Mouse (Mus musculus): Measurements from ENCODE around the gene A930018P22Rik. TPM values are rescaled to one million over a fixed set of nuclear protein-coding genes. Genes with fewer than 3 reads are reported as not detected.

A930018P22Rik gene
- polyA plus RNA-seq, 1 experiment from 2014 or later: 0.48 TPM

GRCm38 (mm10) chr2:104165631-104166030 lies 43.1 kb downstream of the A930018P22Rik start:
- no peak overlapping the region for H3K27ac ChIP-seq (ENCODE audit: low read depth, low read length)
- no peak for TF ChIP-seq CTCF (IDR thresholded peaks at IDR 0.05; ENCODE audit: low read depth)
- H3K4me3 ChIP-seq (ENCODE audit: low read depth, low read length): no peak overlapping the region
- no peak overlapping the region for H3K4me2 ChIP-seq (replicated peaks; ENCODE audit: low read depth)
- H3K27me3 ChIP-seq (replicated peaks; ENCODE audit: control insufficient read depth, insufficient read depth, low read length): no peaks in the 10 kb centered on the region
- H3K9me3 ChIP-seq (ENCODE audit: control insufficient read depth): no peaks in the 10 kb centered on the region
- no peaks in the 10 kb centered on the region for H3K4me1 ChIP-seq (replicated peaks; ENCODE audit: control insufficient read depth, insufficient read depth, low read length)
- no peak for ATAC-seq
- no peaks in the 10 kb centered on the region for H3K36me3 ChIP-seq (ENCODE audit: control insufficient read depth, insufficient read depth)
- H3K9ac ChIP-seq (ENCODE audit: low read depth, low read length): no peak overlapping the region
- WGBS: 43% methylated on average over 2 of the region's 2 CpGs

DNA sequence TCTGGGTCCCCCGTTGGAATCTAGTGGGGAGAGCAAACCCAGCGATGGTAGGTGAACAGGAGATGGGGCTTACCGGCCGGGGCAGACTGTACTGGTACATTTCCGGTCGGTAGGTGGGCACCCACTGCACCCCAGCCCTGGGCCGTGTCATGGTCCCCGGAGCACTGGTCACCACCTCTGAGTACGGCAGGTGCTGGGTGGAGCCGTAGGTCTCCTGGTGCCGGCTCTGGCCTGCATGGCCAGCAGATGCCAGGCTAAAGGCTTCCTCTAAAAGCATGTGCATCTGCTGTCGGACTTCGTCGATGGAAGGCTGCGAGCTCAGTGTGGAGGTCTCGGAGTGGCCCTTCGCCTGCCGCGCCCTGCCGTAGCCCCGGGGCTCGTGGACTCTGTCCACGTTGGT lies 45.2 kb downstream of the A930018P22Rik start:
- Histone ChIP-seq H3K4me3 (ENCODE audit: low read depth, low read length) (no peak overlapping the region), H3K4me1 (replicated peaks; ENCODE audit: control insufficient read depth, insufficient read depth, low read length) (no peaks in the 10 kb centered on the region), H3K27me3 (replicated peaks; ENCODE audit: control insufficient read depth, insufficient read depth, low read length) (no peaks in the 10 kb centered on the region), H3K36me3 (ENCODE audit: control insufficient read depth, insufficient read depth) (no peaks in the 10 kb centered on the region), H3K9ac (ENCODE audit: low read depth, low read length) (no peak overlapping the region), H3K9me3 (ENCODE audit: control insufficient read depth) (no peaks in the 10 kb centered on the region), H3K4me2 (replicated peaks; ENCODE audit: low read depth) (no peak overlapping the region), H3K27ac (ENCODE audit: low read depth, low read length) (no peak overlapping the region)
- 94% methylated on average over 23 of the region's 23 CpGs for WGBS
- no peak for ATAC-seq
- no peak for TF ChIP-seq CTCF (IDR thresholded peaks at IDR 0.05; ENCODE audit: low read depth)

DNA sequence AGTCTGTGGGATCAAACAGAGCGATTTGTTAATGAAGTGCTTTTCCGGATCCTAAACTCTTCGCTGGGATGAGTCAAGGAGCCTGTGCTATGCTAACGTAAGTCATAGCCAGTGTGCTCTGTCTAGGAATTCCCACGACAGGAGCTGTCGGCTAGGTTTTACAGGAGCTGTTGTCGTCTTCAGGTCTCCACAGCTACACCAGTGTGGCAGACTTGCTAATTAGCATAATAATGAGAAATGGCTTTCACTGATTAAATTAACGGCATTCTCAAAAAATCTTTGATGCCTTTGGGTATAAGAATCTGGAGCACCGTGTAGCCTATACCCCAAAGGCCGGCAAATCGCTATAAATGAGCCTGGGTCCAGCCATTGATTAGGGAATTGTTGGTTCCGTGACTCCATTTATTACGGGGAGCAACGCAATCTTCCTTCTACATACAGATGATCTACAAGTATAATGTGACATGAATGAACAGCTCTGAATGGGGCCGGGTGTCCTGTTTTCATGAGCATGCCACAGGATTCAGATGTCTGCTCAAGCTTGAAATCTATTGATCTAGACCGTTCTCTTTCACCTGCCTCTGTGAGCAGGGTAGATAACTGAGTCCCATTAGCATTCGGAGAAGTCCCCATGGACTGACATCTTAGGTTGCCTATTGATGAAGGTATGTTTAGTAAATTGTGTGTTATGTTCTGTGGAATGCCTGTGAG lies 45.8 kb downstream of the A930018P22Rik start:
- no peak for ATAC-seq
- 92% methylated on average over 17 of the region's 17 CpGs for WGBS
- H3K4me3 ChIP-seq (ENCODE audit: low read depth, low read length): no peak overlapping the region

DNA sequence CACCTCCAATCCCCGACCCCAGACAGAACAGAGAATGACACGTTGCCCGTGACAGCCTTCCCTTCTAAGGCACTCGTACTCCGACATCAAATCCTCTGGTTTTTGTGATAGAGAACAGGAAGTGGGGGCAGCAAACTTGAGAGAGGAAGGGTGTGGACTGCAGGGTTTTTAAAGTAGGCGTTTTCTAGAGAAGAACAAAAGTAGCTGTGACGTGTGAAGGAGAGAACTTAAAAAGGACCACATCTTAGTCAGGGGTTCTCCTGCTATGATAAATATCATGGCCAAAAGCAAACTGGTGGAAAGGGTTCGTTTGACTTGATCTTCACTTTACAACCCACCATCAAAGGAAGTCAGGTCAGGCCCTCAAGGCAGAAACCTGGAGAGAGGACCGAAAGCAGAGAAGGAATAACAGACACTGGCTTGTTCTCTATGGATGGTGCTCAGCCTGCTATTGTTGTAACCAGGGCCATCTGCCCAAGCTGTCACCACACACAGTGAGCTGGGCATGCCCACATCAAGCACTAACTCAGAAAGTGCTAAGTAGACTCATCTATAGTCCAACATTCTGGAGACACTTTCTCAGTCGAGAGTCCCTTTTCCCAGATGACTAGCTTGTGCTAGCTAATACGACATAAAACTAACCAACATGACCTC lies 50.3 kb downstream of the A930018P22Rik start:
- Histone ChIP-seq H3K27me3 (replicated peaks; ENCODE audit: control insufficient read depth, insufficient read depth, low read length) (no peaks in the 10 kb centered on the region), H3K9me3 (ENCODE audit: control insufficient read depth) (no peaks in the 10 kb centered on the region), H3K9ac (ENCODE audit: low read depth, low read length) (no peak overlapping the region), H3K27ac (ENCODE audit: low read depth, low read length) (no peak overlapping the region), H3K4me2 (replicated peaks; ENCODE audit: low read depth) (no peak overlapping the region), H3K36me3 (ENCODE audit: control insufficient read depth, insufficient read depth) (no peaks in the 10 kb centered on the region), H3K4me3 (ENCODE audit: low read depth, low read length) (no peak overlapping the region), H3K4me1 (replicated peaks; ENCODE audit: control insufficient read depth, insufficient read depth, low read length) (no peaks in the 10 kb centered on the region; the same call in 1 of the 2 replicates)
- 66% methylated on average over 11 of the region's 11 CpGs for WGBS
- no peak for TF ChIP-seq CTCF (IDR thresholded peaks at IDR 0.05; ENCODE audit: low read depth)
- ATAC-seq: no peak

More for the DNA sequence above, 45.8 kb downstream of the A930018P22Rik start:
- Histone ChIP-seq H3K27me3 (replicated peaks; ENCODE audit: control insufficient read depth, insufficient read depth, low read length) (no peaks in the 10 kb centered on the region), H3K4me1 (replicated peaks; ENCODE audit: control insufficient read depth, insufficient read depth, low read length) (no peaks in the 10 kb centered on the region), H3K4me2 (replicated peaks; ENCODE audit: low read depth) (no peak overlapping the region), H3K9me3 (ENCODE audit: control insufficient read depth) (no peaks in the 10 kb centered on the region), H3K27ac (ENCODE audit: low read depth, low read length) (no peak overlapping the region), H3K36me3 (ENCODE audit: control insufficient read depth, insufficient read depth) (no peaks in the 10 kb centered on the region), H3K9ac (ENCODE audit: low read depth, low read length) (no peak overlapping the region)
- no peak for TF ChIP-seq CTCF (IDR thresholded peaks at IDR 0.05; ENCODE audit: low read depth)

- no peak for TF ChIP-seq CTCF (IDR thresholded peaks at IDR 0.05; ENCODE audit: low read depth)
- no peak overlapping the region for H3K4me2 ChIP-seq (replicated peaks; ENCODE audit: low read depth)
- ATAC-seq: no peak
- no peaks in the 10 kb centered on the region for H3K36me3 ChIP-seq (ENCODE audit: control insufficient read depth, insufficient read depth)
- H3K4me3 ChIP-seq (ENCODE audit: low read depth, low read length): no peak overlapping the region
- no peaks in the 10 kb centered on the region for H3K27me3 ChIP-seq (replicated peaks; ENCODE audit: control insufficient read depth, insufficient read depth, low read length)
- no peak overlapping the region for H3K27ac ChIP-seq (ENCODE audit: low read depth, low read length)
- no peak overlapping the region for H3K9ac ChIP-seq (ENCODE audit: low read depth, low read length)
- no peaks in the 10 kb centered on the region for H3K9me3 ChIP-seq (ENCODE audit: control insufficient read depth)
- WGBS: 79% methylated on average over 3 of the region's 3 CpGs
- H3K4me1 ChIP-seq (replicated peaks; ENCODE audit: control insufficient read depth, insufficient read depth, low read length): no peaks in the 10 kb centered on the region; the same call in 1 of the 2 replicates
Measured at GRCm38 (mm10) chr2:104173431-104173830, 50.9 kb downstream of the A930018P22Rik start.

Other genes starting within 250 kb of the A930018P22Rik start
- gene Lmo2, start 164.8 kb upstream of the A930018P22Rik start, polyA plus RNA-seq (2015; fragmentation: Nextera tagmentation; extraction: Ambion mirVana): 11.1 and 12.9 TPM in 2 replicates
- 35.6 and 40.1 TPM in 2 replicates for gene Fbxo3, start 95.0 kb upstream of the A930018P22Rik start, polyA plus RNA-seq (2015; fragmentation: Nextera tagmentation; extraction: Ambion mirVana)
- gene 4931422A03Rik, start 94.4 kb upstream of the A930018P22Rik start, polyA plus RNA-seq (2015; fragmentation: Nextera tagmentation; extraction: Ambion mirVana): 0.83 and 0.93 TPM in 2 replicates
- gene Gm10912, start 56.9 kb upstream of the A930018P22Rik start, polyA plus RNA-seq (2015; fragmentation: Nextera tagmentation; extraction: Ambion mirVana): not detected in 2 replicates
- gene Gm10799, start 54.2 kb upstream of the A930018P22Rik start, polyA plus RNA-seq (2015; fragmentation: Nextera tagmentation; extraction: Ambion mirVana): not detected in 2 replicates
- 4.3 and 6.3 TPM in 2 replicates for gene Cd59b, start 52.9 kb upstream of the A930018P22Rik start, polyA plus RNA-seq (2015; fragmentation: Nextera tagmentation; extraction: Ambion mirVana)
- 71.9 and 82.3 TPM in 2 replicates for gene Cd59a, start 27.0 kb upstream of the A930018P22Rik start, polyA plus RNA-seq (2015; fragmentation: Nextera tagmentation; extraction: Ambion mirVana)

All from intestine, postnatal 0 days (tissue).